Mouse (Mus musculus) liver, embryonic 16.5 days (tissue): ENCODE measurements around the gene Hipk2. TPM values are rescaled to one million over a fixed set of nuclear protein-coding genes. Genes with fewer than 3 reads are reported as not detected.
A peak's percentile ranks its signal among the peaks of the same experiment; 100 is the strongest.

Experiments used
- ATAC-seq: fragments of 200-750 bp; cut with Nextera tagmentation; 2 replicates; pipeline ENCODE4 v1.8.0; 2017; ENCODE audit warnings: low read depth, mild to moderate bottlenecking, moderate number of reproducible peaks, moderate library complexity
- H3K27ac ChIP-seq: fragments of 300-500 bp; sonication (generic); 2 replicates; pipeline ENCODE4 v1.5.1; 2014; ENCODE audit warnings: mild to moderate bottlenecking, low read length
- H3K27me3 ChIP-seq: fragments of 300-500 bp; sonication (generic); 2 replicates; pipeline ENCODE4 v1.6.1; 2014; ENCODE audit warnings: low read depth, low read length, mixed read lengths; ENCODE audit not compliant: control insufficient read depth, insufficient read depth
- H3K36me3 ChIP-seq: fragments of 300-500 bp; sonication (generic); 2 replicates; pipeline ENCODE4 v1.6.1; 2014; ENCODE audit warnings: mild to moderate bottlenecking; ENCODE audit not compliant: control insufficient read depth, insufficient read depth
- H3K4me1 ChIP-seq: fragments of 300-500 bp; sonication (generic); 2 replicates; pipeline ENCODE4 v1.6.1; 2014; ENCODE audit warnings: low read depth, low read length, mixed read lengths; ENCODE audit not compliant: control insufficient read depth
- H3K4me2 ChIP-seq: fragments of 300-500 bp; sonication (generic); 2 replicates; pipeline ENCODE4 v1.6.1; 2014; ENCODE audit warnings: low read depth, low read length, mixed read lengths
- H3K4me3 ChIP-seq: fragments of 300-500 bp; sonication (generic); 2 replicates; pipeline ENCODE4 v1.5.1; 2014; ENCODE audit warnings: low read depth, mild to moderate bottlenecking, low read length
- H3K9ac ChIP-seq: fragments of 300-500 bp; sonication (generic); 2 replicates; pipeline ENCODE4 v1.6.1; 2014; ENCODE audit warnings: low read depth, low read length
- H3K9me3 ChIP-seq: fragments of 300-500 bp; sonication (generic); replicated peaks from 2 replicates; pipeline ENCODE4 v1.6.1; 2016; ENCODE audit warnings: low read length; ENCODE audit not compliant: control insufficient read depth
- WGBS: fragments of 180-500 bp; shearing (Covaris S2); extraction: QIAGEN DNeasy Blood & Tissue Kit; methylation state at CpG from one replicate; pipeline ENCODE4 v1.1.7; 2014; ENCODE audit not compliant: insufficient replicate concordance; 5-methylcytosine and 5-hydroxymethylcytosine counted together
- polyA plus RNA-seq: library from polyadenylated mRNA; unstranded; fragments of >200 nt; fragmentation: Nextera tagmentation; extraction: Ambion mirVana; gene quantifications from 2 replicates; pipeline ENCODE4 v1.2.1, GENCODE M21; 2015

Gene Hipk2
- polyA plus RNA-seq, 1 experiment from 2014 or later: 19.8 TPM

GRCm38 (mm10) chr6:38910828-38911559 lies 35.0 kb upstream of the Hipk2 start:
- Histone ChIP-seq H3K36me3 (no peaks in the 10 kb centered on the region), H3K4me3 (peak overlapping the region; percentile 7; the same call in 1 of the 2 replicates), H3K4me2 (peak overlapping the region; percentile 51), H3K27me3 (no peaks in the 10 kb centered on the region), H3K9ac (peak overlapping the region; percentile 68), H3K4me1 (peaks cover 82% of the 10 kb centered on the region), H3K9me3 (no peaks in the 10 kb centered on the region), H3K27ac (peak overlapping the region; percentile 88)
- peak; percentile 92 for ATAC-seq
- WGBS: 20% methylated on average over 3 of the region's 3 CpGs

GRCm38 (mm10) chr6:38908401-38908800 lies 32.4 kb upstream of the Hipk2 start:
- no peak overlapping the region for H3K4me2 ChIP-seq
- H3K4me1 ChIP-seq: peaks cover 56% of the 10 kb centered on the region

GRCm38 (mm10) chr6:38906005-38906404 lies 30.0 kb upstream of the Hipk2 start:
- Histone ChIP-seq H3K27ac (peak overlapping the region; percentile 11; the same call in 1 of the 2 replicates), H3K9ac (no peak overlapping the region), H3K4me2 (no peak overlapping the region), H3K36me3 (no peaks in the 10 kb centered on the region), H3K9me3 (no peaks in the 10 kb centered on the region), H3K4me1 (peaks cover 55% of the 10 kb centered on the region), H3K27me3 (no peaks in the 10 kb centered on the region), H3K4me3 (no peak overlapping the region)
- WGBS: 78% methylated on average over 6 of the region's 6 CpGs
- no peak for ATAC-seq

More at GRCm38 (mm10) chr6:38908401-38908800, 32.4 kb upstream of the Hipk2 start:
- no peaks in the 10 kb centered on the region for H3K9me3 ChIP-seq
- peak overlapping the region; percentile 31; the same call in 1 of the 2 replicates for H3K27ac ChIP-seq
- ATAC-seq: no peak
- no peak overlapping the region for H3K4me3 ChIP-seq
- H3K36me3 ChIP-seq: no peaks in the 10 kb centered on the region
- H3K9ac ChIP-seq: 0 out of 2 replicates have a peak overlapping the region, but pooled peaks have one; percentile 2
- WGBS: 78% methylated on average over 6 of the region's 6 CpGs
- no peaks in the 10 kb centered on the region for H3K27me3 ChIP-seq

GRCm38 (mm10) chr6:38902820-38903439 lies 27.0 kb upstream of the Hipk2 start:
- no peak for ATAC-seq

GRCm38 (mm10) chr6:38901636-38902035 lies 25.7 kb upstream of the Hipk2 start:
- no peak for ATAC-seq
- peaks cover 55% of the 10 kb centered on the region for H3K4me1 ChIP-seq
- peak overlapping the region; percentile 56 for H3K9ac ChIP-seq
- 8% methylated on average over 3 of the region's 3 CpGs for WGBS
- H3K4me3 ChIP-seq: no peak overlapping the region
- no peaks in the 10 kb centered on the region for H3K36me3 ChIP-seq
- H3K27me3 ChIP-seq: no peaks in the 10 kb centered on the region
- H3K4me2 ChIP-seq: peak overlapping the region; percentile 80
- no peaks in the 10 kb centered on the region for H3K9me3 ChIP-seq
- H3K27ac ChIP-seq: peak overlapping the region; percentile 93

More at GRCm38 (mm10) chr6:38902820-38903439, 27.0 kb upstream of the Hipk2 start:
- H3K27ac ChIP-seq: peak overlapping the region; percentile 68
- H3K4me2 ChIP-seq: peak overlapping the region; percentile 25; the same call in 1 of the 2 replicates
- H3K9me3 ChIP-seq: no peaks in the 10 kb centered on the region
- no peak overlapping the region for H3K9ac ChIP-seq
- 75% methylated on average over 10 of the region's 10 CpGs for WGBS
- peaks cover 57% of the 10 kb centered on the region for H3K4me1 ChIP-seq
- H3K27me3 ChIP-seq: no peaks in the 10 kb centered on the region
- H3K36me3 ChIP-seq: no peaks in the 10 kb centered on the region
- H3K4me3 ChIP-seq: no peak overlapping the region

- Histone ChIP-seq H3K27ac (peak overlapping the region; percentile 93), H3K9ac (peak overlapping the region; percentile 56), H3K4me3 (peak overlapping the region; percentile 45), H3K4me2 (peak overlapping the region; percentile 80), H3K4me1 (peaks cover 55% of the 10 kb centered on the region), H3K36me3 (no peaks in the 10 kb centered on the region), H3K9me3 (no peaks in the 10 kb centered on the region), H3K27me3 (no peaks in the 10 kb centered on the region)
- ATAC-seq: 0 out of 2 replicates have a peak, but pooled peaks have one; percentile 8
- WGBS: 41% methylated on average over 4 of the region's 4 CpGs
Measured at GRCm38 (mm10) chr6:38901152-38901551, 25.2 kb upstream of the Hipk2 start.

- peak overlapping the region; percentile 45 for H3K4me3 ChIP-seq
- H3K4me2 ChIP-seq: peak overlapping the region; percentile 80
- peak overlapping the region; percentile 56 for H3K9ac ChIP-seq
- ATAC-seq: peak; percentile 88
- 47% methylated on average over 4 of the region's 4 CpGs for WGBS
- no peaks in the 10 kb centered on the region for H3K9me3 ChIP-seq
- H3K4me1 ChIP-seq: peaks cover 59% of the 10 kb centered on the region
- no peaks in the 10 kb centered on the region for H3K27me3 ChIP-seq
- no peaks in the 10 kb centered on the region for H3K36me3 ChIP-seq
- peak overlapping the region; percentile 93 for H3K27ac ChIP-seq
Measured at GRCm38 (mm10) chr6:38900479-38901126, 24.6 kb upstream of the Hipk2 start.

GRCm38 (mm10) chr6:38900073-38900472 lies 24.1 kb upstream of the Hipk2 start:
- H3K9ac ChIP-seq: peak overlapping the region; percentile 56
- H3K36me3 ChIP-seq: no peaks in the 10 kb centered on the region
- 21% methylated on average over 4 of the region's 4 CpGs for WGBS
- H3K4me3 ChIP-seq: peak overlapping the region; percentile 45
- peak overlapping the region; percentile 80 for H3K4me2 ChIP-seq
- peak; percentile 88 for ATAC-seq
- H3K9me3 ChIP-seq: no peaks in the 10 kb centered on the region
- peak overlapping the region; percentile 93 for H3K27ac ChIP-seq
- H3K4me1 ChIP-seq: peaks cover 62% of the 10 kb centered on the region
- no peaks in the 10 kb centered on the region for H3K27me3 ChIP-seq
